Mouse (Mus musculus) erythroblast, adult 5-6 weeks (primary cell): Measurements from ENCODE around the gene 2200002D01Rik. TPM values are rescaled to one million over a fixed set of nuclear protein-coding genes. Genes with fewer than 3 reads are reported as not detected.
"Not testable (repeated sequence)": the region's sequence is repeated elsewhere in the genome, so short reads cannot be mapped to it uniquely, and the experiment has no call there.

Experiments used
- ATAC-seq: replicated peaks from 2 replicates; pipeline ENCODE4 v1.8.0; 2016; ENCODE audit warnings: moderate number of reproducible peaks, mild to moderate bottlenecking, moderate TSS enrichment, inconsistent platforms; ENCODE audit not compliant: poor library complexity, low FRiP score, severe bottlenecking
- total RNA-seq, 2 experiments: library from RNA; stranded (forward) in 1 of 2; stranded (reverse) in 1 of 2; fragments of 150-400 nt in 1 of 2; fragments of 200-764, 138-1000 nt in 1 of 2; gene quantifications; 2 replicates each; pipeline versions ENCODE4 v1.2.3 to v1.2.4; 2015 to 2017; ENCODE audit warnings: low replicate concordance in 2 of 2

2200002D01Rik gene
- total RNA-seq, 2 experiments from 2014 or later, result not detected

- ATAC-seq, result peak; percentile 40; the same call in 1 of the 2 replicates
These were observed 3.4 kb downstream of the 2200002D01Rik start for GRCm38 (mm10) chr7:29244732-29245416.

- ATAC-seq, result peak; percentile 97
These were observed 10.0 kb downstream of the 2200002D01Rik start, which contains the start of gene Yif1b for GRCm38 (mm10) chr7:29238019-29238967. Yif1b (plus strand) TSS chr7:29238329.

GRCm38 (mm10) chr7:29237596-29237995 is 10.7 kb downstream of the 2200002D01Rik start:
- not testable (repeated sequence) for ATAC-seq

- ATAC-seq, result no peak
These were observed 11.7 kb downstream of the 2200002D01Rik start for GRCm38 (mm10) chr7:29236593-29236992.

GRCm38 (mm10) chr7:29234661-29235060 is 13.6 kb downstream of the 2200002D01Rik start:
- ATAC-seq, result no peak

- no peak for ATAC-seq
These were observed 14.5 kb downstream of the 2200002D01Rik start for GRCm38 (mm10) chr7:29233745-29234144.

GRCm38 (mm10) chr7:29232247-29233013 is 15.8 kb downstream of the 2200002D01Rik start, which contains the start of gene Kcnk6:
Kcnk6 (minus strand) TSS chr7:29232515.
- no peak for ATAC-seq

- ATAC-seq, result no peak
These were observed 16.7 kb downstream of the 2200002D01Rik start for GRCm38 (mm10) chr7:29231517-29231916.

GRCm38 (mm10) chr7:29230560-29230959 is 17.7 kb downstream of the 2200002D01Rik start:
- no peak for ATAC-seq

GRCm38 (mm10) chr7:29228202-29228601 is 20.1 kb downstream of the 2200002D01Rik start:
- no peak for ATAC-seq

GRCm38 (mm10) chr7:29225520-29225919 is 22.7 kb downstream of the 2200002D01Rik start:
- no peak for ATAC-seq

GRCm38 (mm10) chr7:29224756-29225394 is 23.4 kb downstream of the 2200002D01Rik start:
- ATAC-seq, result no peak

GRCm38 (mm10) chr7:29214846-29215245 is 33.4 kb downstream of the 2200002D01Rik start:
- no peak for ATAC-seq

- ATAC-seq, result no peak
These were observed 34.0 kb downstream of the 2200002D01Rik start for GRCm38 (mm10) chr7:29214236-29214635.

GRCm38 (mm10) chr7:29213675-29214082 is 34.6 kb downstream of the 2200002D01Rik start, which contains the start of gene Catsperg1:
Catsperg1 (minus strand) TSS chr7:29214035.
- ATAC-seq, result 0 out of 2 replicates have a peak, but pooled peaks have one; percentile 28

GRCm38 (mm10) chr7:29212775-29213560 is 35.3 kb downstream of the 2200002D01Rik start:
- not testable (repeated sequence) for ATAC-seq

- ATAC-seq, result no peak
These were observed 36.0 kb downstream of the 2200002D01Rik start for GRCm38 (mm10) chr7:29212199-29212765.
